Mouse (Mus musculus) hindbrain, postnatal 0 days (tissue): ENCODE measurements around the gene Gm36864. TPM values are rescaled to one million over a fixed set of nuclear protein-coding genes. Genes with fewer than 3 reads are reported as not detected.

ENCODE experiments used
- ATAC-seq: fragments of 200-750 bp; cut with Nextera tagmentation; 2 replicates; pipeline ENCODE4 v1.8.0; 2017; ENCODE audit warnings: mild to moderate bottlenecking, moderate TSS enrichment, moderate library complexity
- DNase-seq: peaks from one replicate; pipeline ENCODE4 v3.0.0-alpha.2; 2015; ENCODE audit warnings: low spot score
- H3K27ac ChIP-seq: fragments of 300-500 bp; sonication (generic); 2 replicates; pipeline ENCODE4 v1.5.1; 2014; ENCODE audit warnings: mild to moderate bottlenecking
- H3K27me3 ChIP-seq: fragments of 300-500 bp; sonication (generic); 2 replicates; pipeline ENCODE4 v1.6.1; 2014; ENCODE audit warnings: low read length, mixed read lengths; ENCODE audit not compliant: insufficient read depth
- H3K36me3 ChIP-seq: fragments of 300-500 bp; sonication (generic); 2 replicates; pipeline ENCODE4 v1.6.1; 2014; ENCODE audit warnings: low read length, mixed read lengths; ENCODE audit not compliant: insufficient read depth
- H3K4me1 ChIP-seq: fragments of 300-500 bp; sonication (generic); 2 replicates; pipeline ENCODE4 v1.6.1; 2014; ENCODE audit warnings: antibody characterized with exemption, low read length, mixed read lengths; ENCODE audit not compliant: insufficient read depth
- H3K4me2 ChIP-seq: fragments of 300-500 bp; sonication (generic); 2 replicates; pipeline ENCODE4 v1.6.1; 2014; ENCODE audit warnings: low read depth, mild to moderate bottlenecking, low read length, moderate library complexity, mixed read lengths
- H3K4me3 ChIP-seq: fragments of 300-500 bp; sonication (generic); 2 replicates; pipeline ENCODE4 v1.5.1; 2014; ENCODE audit warnings: low read length
- H3K9ac ChIP-seq: fragments of 300-500 bp; sonication (generic); replicated peaks from 2 replicates; pipeline ENCODE4 v1.6.1; 2014; ENCODE audit warnings: mild to moderate bottlenecking, low read length, moderate library complexity, mixed read lengths
- H3K9me3 ChIP-seq: fragments of 300-500 bp; sonication (generic); 2 replicates; pipeline ENCODE4 v1.6.1; 2016; ENCODE audit warnings: low read length, mixed read lengths
- CTCF ChIP-seq: IDR thresholded peaks from 2 replicates; pipeline ENCODE4 v1.5.1; 2016; ENCODE audit warnings: antibody characterized with exemption, control low read depth, low read depth
- WGBS: fragments of 180-500 bp; shearing (Covaris S2); extraction: QIAGEN DNeasy Blood & Tissue Kit; methylation state at CpG from one replicate; pipeline ENCODE4 v1.1.7; 2014; 5-methylcytosine and 5-hydroxymethylcytosine counted together
- polyA plus RNA-seq: library from polyadenylated mRNA; unstranded; fragments of >200 nt; fragmentation: Nextera tagmentation; extraction: Ambion mirVana; gene quantifications from 2 replicates; pipeline ENCODE4 v1.2.1, GENCODE M21; 2015
- total RNA-seq: library from RNA; depleted of rRNA; stranded (reverse); fragments of >200 nt; gene quantifications from 2 replicates; pipeline ENCODE4 v1.2.3, GENCODE M21; 2014

Gm36864 gene
- total and polyA plus RNA-seq, 2 experiments from 2014 or later, result not detected

DNA sequence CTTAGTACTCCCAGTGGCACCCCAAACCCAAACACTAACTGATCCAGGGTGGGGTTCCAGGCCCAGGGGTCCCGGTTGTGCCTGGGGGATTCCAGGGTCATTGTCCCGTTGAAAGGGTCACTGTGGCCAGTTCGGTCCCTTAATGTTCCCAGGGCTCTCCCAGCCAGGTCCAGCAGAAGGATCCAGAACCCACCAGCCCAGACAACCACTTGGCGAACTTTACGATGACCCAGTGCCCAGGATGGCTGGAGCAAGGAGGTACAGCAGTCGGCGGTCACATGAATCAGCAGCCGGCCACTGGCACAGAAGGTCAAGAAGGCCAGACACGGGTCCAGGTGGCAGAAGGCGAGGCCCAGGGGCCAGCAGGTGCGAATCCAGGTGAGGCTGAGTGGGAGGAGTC lies 32.1 kb downstream of the Gm36864 start:
- H3K4me1 ChIP-seq, result no peaks in the 10 kb centered on the region
- WGBS, result 85% methylated on average over 11 of the region's 11 CpGs

DNA sequence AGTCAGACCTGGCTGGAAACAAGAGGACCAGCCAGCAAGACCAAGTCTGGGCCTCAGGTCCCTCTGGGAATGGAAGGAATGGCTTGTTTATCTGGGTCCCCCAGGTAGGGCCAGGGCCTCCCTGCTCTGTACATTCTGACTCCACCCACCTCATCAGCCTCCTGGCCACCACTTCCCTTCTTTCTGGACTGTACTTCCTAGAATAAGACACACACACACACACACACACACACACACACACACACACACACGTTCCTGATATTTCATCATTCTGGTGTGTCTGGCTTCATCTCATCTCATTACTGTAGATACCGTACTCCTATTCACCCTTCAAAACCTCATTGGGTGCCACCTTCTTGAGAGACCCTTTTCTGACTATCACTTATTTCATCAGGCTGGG lies 33.4 kb downstream of the Gm36864 start:
- TF ChIP-seq CTCF, result no peak
- DNase-seq (no peak), ATAC-seq (no peak)
- Histone ChIP-seq H3K9me3 (no peaks in the 10 kb centered on the region), H3K27ac (no peak overlapping the region), H3K4me3 (no peak overlapping the region), H3K9ac (no peak overlapping the region), H3K27me3 (no peaks in the 10 kb centered on the region), H3K4me1 (no peaks in the 10 kb centered on the region), H3K36me3 (no peaks in the 10 kb centered on the region), H3K4me2 (no peak overlapping the region)
- WGBS, result 91% methylated on average over 2 of the region's 2 CpGs

More for the DNA sequence above, 32.1 kb downstream of the Gm36864 start:
- ATAC-seq, result no peak
- Histone ChIP-seq H3K36me3 (no peaks in the 10 kb centered on the region), H3K9ac (no peak overlapping the region), H3K27me3 (no peaks in the 10 kb centered on the region), H3K27ac (no peak overlapping the region), H3K4me2 (no peak overlapping the region), H3K4me3 (no peak overlapping the region), H3K9me3 (no peaks in the 10 kb centered on the region)
- no peak for DNase-seq
- no peak for TF ChIP-seq CTCF

DNA sequence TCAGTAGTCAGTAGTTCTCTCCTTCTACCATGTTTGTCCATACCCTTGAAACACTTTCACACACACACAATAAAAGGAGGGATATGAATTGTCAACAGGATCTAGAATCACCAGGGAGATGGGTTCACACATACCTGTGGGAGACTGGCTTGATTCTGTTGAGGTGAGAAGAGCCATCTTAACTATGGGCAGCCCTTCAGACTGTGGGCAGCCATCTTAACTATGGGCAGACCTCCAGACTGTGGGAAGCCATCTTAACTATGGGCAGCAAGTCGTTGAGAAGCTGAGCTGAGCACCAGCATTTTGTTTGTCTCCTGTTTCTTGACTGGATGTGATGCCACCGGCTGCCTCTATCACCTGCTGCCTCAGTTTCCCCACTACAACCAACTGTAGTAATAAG lies 35.3 kb downstream of the Gm36864 start:
- H3K27ac ChIP-seq, result no peak overlapping the region
- TF ChIP-seq CTCF, result no peak
- no peak overlapping the region for H3K4me3 ChIP-seq
- ATAC-seq (peak; percentile 64), DNase-seq (peak; percentile 74)
- WGBS, result 66% methylated on average over 2 of the region's 2 CpGs
- H3K9me3 ChIP-seq, result no peaks in the 10 kb centered on the region
- H3K4me2 ChIP-seq, result no peak overlapping the region
- H3K9ac ChIP-seq, result no peak overlapping the region
- no peaks in the 10 kb centered on the region for H3K27me3 ChIP-seq
- H3K4me1 ChIP-seq, result no peaks in the 10 kb centered on the region
- no peaks in the 10 kb centered on the region for H3K36me3 ChIP-seq

DNA sequence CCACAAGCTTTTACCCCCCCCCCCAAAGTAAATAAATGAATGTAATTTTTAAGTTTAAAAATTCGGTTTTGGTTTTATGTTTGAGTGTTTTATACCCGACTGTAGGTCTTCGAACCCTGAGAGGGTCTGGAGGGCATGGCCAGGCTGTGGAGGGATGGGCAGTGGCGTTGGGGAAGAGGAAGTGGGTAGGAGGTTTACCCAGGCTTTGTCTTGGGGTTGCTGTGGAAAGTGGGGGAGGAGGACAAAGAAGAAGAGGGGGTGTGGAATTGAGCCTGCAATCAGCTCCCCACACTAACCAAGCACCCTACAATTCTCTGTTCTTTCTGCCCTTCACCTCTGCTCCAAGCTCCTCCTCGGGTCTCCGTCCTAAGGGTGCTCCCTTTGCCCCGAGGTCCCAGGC lies 36.6 kb downstream of the Gm36864 start:
- H3K4me2 ChIP-seq, result no peak overlapping the region
- no peak overlapping the region for H3K4me3 ChIP-seq
- no peaks in the 10 kb centered on the region for H3K27me3 ChIP-seq
- H3K9me3 ChIP-seq, result no peaks in the 10 kb centered on the region
- no peak overlapping the region for H3K27ac ChIP-seq
- no peaks in the 10 kb centered on the region for H3K4me1 ChIP-seq
- ATAC-seq (no peak), DNase-seq (no peak)
- H3K36me3 ChIP-seq, result no peaks in the 10 kb centered on the region
- no peak overlapping the region for H3K9ac ChIP-seq
- TF ChIP-seq CTCF, result no peak
- WGBS, result 87% methylated on average over 7 of the region's 7 CpGs

DNA sequence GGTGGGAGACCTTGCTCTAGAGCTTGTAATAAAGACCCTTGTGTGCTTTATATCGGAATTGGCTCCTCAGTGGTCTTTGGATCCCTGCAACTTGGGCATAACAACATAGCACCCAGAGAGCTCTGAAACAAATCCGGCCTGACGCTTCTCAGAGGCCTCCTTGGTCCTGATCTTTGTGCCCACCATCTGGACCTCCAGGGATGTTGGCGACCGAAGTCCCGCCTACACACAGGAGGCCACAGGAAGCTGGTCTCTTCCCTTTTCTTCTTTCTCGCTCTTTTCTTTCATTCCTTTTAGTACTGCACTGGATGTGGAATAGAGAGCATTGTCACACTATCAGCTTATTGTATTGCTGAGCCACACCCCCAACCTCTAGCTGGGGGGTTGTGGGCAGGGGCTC lies 37.5 kb downstream of the Gm36864 start:
- Histone ChIP-seq H3K4me3 (no peak overlapping the region), H3K9ac (no peak overlapping the region), H3K36me3 (no peaks in the 10 kb centered on the region), H3K27me3 (no peaks in the 10 kb centered on the region), H3K4me1 (no peaks in the 10 kb centered on the region), H3K27ac (no peak overlapping the region), H3K4me2 (no peak overlapping the region), H3K9me3 (0 out of 2 replicates have a peak, but pooled peaks cover 2% of the 10 kb centered on the region)
- WGBS, result 50% methylated on average over 7 of the region's 7 CpGs
- DNase-seq, result no peak
- no peak for ATAC-seq
- no peak for TF ChIP-seq CTCF

DNA sequence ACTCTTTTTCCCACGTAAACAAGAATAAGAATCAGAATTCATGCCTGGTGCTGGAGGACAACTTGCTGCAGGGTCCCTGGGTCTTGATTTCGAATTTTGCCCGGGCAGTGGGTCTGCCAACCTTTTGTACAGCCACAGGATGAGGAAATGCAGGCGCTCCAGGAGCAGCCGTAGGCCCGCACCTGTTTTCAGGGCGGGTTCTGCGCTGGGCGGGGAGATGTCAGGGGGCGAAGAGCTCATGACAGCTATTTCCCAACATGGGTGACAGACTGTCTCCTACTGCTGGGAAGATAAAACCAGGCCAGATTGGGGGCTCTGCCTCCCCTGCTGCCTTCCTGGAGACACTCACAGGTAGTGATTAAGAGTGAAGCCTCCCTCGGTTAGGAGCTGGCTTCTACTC lies 38.1 kb downstream of the Gm36864 start:
- ATAC-seq, result no peak
- H3K27ac ChIP-seq, result no peak overlapping the region
- H3K4me3 ChIP-seq, result no peak overlapping the region
- H3K36me3 ChIP-seq, result no peaks in the 10 kb centered on the region
- 47% methylated on average over 11 of the region's 11 CpGs for WGBS
- H3K9ac ChIP-seq, result no peak overlapping the region
- no peak overlapping the region for H3K4me2 ChIP-seq
- no peak for DNase-seq
- TF ChIP-seq CTCF, result no peak
- H3K27me3 ChIP-seq, result no peaks in the 10 kb centered on the region
- 0 out of 2 replicates have a peak, but pooled peaks cover 2% of the 10 kb centered on the region for H3K9me3 ChIP-seq
- H3K4me1 ChIP-seq, result no peaks in the 10 kb centered on the region

DNA sequence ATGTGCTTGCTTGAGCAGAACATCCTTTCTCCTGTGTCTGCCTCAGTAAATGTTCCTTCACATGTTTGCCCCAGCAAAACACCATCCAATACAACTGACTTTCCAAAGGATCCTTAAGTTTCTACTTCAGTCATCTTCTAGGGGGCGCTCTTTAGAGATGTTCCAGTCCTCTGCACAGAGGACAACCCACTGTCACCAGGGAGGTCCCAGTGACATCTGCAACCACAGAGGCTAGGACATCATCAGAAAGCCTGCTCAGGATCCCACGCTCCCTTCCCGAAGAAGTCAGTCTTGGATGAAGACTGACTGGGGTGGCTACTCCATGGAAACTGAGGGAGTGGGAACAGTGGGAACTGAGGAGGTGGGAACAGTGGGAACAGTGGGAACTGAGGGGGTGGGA lies 39.6 kb downstream of the Gm36864 start:
- ATAC-seq, result no peak
- no peak for TF ChIP-seq CTCF
- Histone ChIP-seq H3K27me3 (no peaks in the 10 kb centered on the region), H3K27ac (no peak overlapping the region), H3K9me3 (0 out of 2 replicates have a peak, but pooled peaks cover 2% of the 10 kb centered on the region), H3K4me2 (no peak overlapping the region), H3K36me3 (no peaks in the 10 kb centered on the region), H3K9ac (no peak overlapping the region), H3K4me1 (no peaks in the 10 kb centered on the region), H3K4me3 (no peak overlapping the region)
- no peak for DNase-seq
- 78% methylated on average over 3 of the region's 3 CpGs for WGBS
